Mouse (Mus musculus): ENCODE data around the gene Panx2. TPM values are rescaled to one million over a fixed set of nuclear protein-coding genes. Genes with fewer than 3 reads are reported as not detected.

Gene Panx2
- total RNA-seq, 2 experiments from 2014 or later: not detected

DNA sequence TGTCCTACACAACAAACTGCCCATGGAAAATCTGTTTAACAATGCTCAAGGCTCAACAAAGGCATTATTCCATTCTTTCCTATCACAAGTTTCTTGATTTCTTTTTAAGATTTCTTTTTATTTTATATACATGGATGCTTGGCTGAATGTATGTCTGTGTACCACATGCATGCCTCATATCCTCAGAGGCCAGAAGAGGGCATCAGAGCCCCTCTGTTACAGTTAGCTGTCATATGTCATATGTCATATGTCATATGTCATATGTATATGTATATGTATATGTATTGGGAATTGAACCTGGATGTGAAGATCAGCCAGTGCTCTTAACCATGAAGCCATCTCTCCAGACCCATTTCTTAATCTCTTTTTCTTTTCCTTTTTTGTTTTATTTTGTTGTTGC, 58.5 kb downstream of the Panx2 start:
- no peak for ATAC-seq (replicated peaks; ENCODE audit: low FRiP score, poor library complexity, severe bottlenecking)

GRCm38 (mm10) chr15:89122649-89123366, 63.3 kb downstream of the Panx2 start, which contains the start of gene Tubgcp6:
Gene Tubgcp6, minus strand, starts transcription at chr15:89123112.
- ATAC-seq (replicated peaks; ENCODE audit: low FRiP score, poor library complexity, severe bottlenecking): peak; percentile 91

Other genes with a start within 250 kb of the Panx2 start
- 3.7 and 7.7 TPM in 2 replicates for gene Alg12, start 240.4 kb upstream of the Panx2 start, total RNA-seq (2015; ENCODE audit: low replicate concordance)
- gene Alg12, start 240.4 kb upstream of the Panx2 start, total RNA-seq (2017; ENCODE audit: low replicate concordance): 0.42 and 0.94 TPM in 2 replicates
- 9.8 and 16.7 TPM in 2 replicates for gene Creld2, start 240.1 kb upstream of the Panx2 start, total RNA-seq (2015; ENCODE audit: low replicate concordance)
- gene Creld2, start 240.1 kb upstream of the Panx2 start, total RNA-seq (2017; ENCODE audit: low replicate concordance): 15.5 and 17.6 TPM in 2 replicates
- gene Pim3, start 197.5 kb upstream of the Panx2 start, total RNA-seq (2015; ENCODE audit: low replicate concordance): 1.5 and 3.1 TPM in 2 replicates
- gene Pim3, start 197.5 kb upstream of the Panx2 start, total RNA-seq (2017; ENCODE audit: low replicate concordance): 0.51 and 0.84 TPM in 2 replicates
- gene Ttll8, start 105.3 kb upstream of the Panx2 start, total RNA-seq (2015; ENCODE audit: low replicate concordance): not detected in 2 replicates
- not detected in 2 replicates for gene Ttll8, start 105.3 kb upstream of the Panx2 start, total RNA-seq (2017; ENCODE audit: low replicate concordance)
- not detected in 2 replicates for gene Mlc1, start 80.7 kb upstream of the Panx2 start, total RNA-seq (2015; ENCODE audit: low replicate concordance)
- not detected in 2 replicates for gene Mlc1, start 80.7 kb upstream of the Panx2 start, total RNA-seq (2017; ENCODE audit: low replicate concordance)
- not detected in 2 replicates for gene Mov10l1, start 76.8 kb upstream of the Panx2 start, total RNA-seq (2015; ENCODE audit: low replicate concordance)
- not detected in 2 replicates for gene Mov10l1, start 76.8 kb upstream of the Panx2 start, total RNA-seq (2017; ENCODE audit: low replicate concordance)
- gene Trabd, start 15.4 kb downstream of the Panx2 start, total RNA-seq (2015; ENCODE audit: low replicate concordance): 2.7 and 11.9 TPM in 2 replicates
- gene Trabd, start 15.4 kb downstream of the Panx2 start, total RNA-seq (2017; ENCODE audit: low replicate concordance): 6.3 and 8.3 TPM in 2 replicates
- gene Selenoo, start 29.4 kb downstream of the Panx2 start, total RNA-seq (2015; ENCODE audit: low replicate concordance): 3.8 and 8.8 TPM in 2 replicates
- gene Selenoo, start 29.4 kb downstream of the Panx2 start, total RNA-seq (2017; ENCODE audit: low replicate concordance): 5.9 and 6.0 TPM in 2 replicates
- gene Tubgcp6, start 63.4 kb downstream of the Panx2 start, total RNA-seq (2015; ENCODE audit: low replicate concordance): 7.3 and 13.8 TPM in 2 replicates
- gene Tubgcp6, start 63.4 kb downstream of the Panx2 start, total RNA-seq (2017; ENCODE audit: low replicate concordance): 15.3 and 21.2 TPM in 2 replicates
- gene Hdac10, start 69.0 kb downstream of the Panx2 start, total RNA-seq (2015; ENCODE audit: low replicate concordance): 1.5 TPM in 1 of 2 replicates, not detected in the other
- 1.7 and 2.5 TPM in 2 replicates for gene Hdac10, start 69.0 kb downstream of the Panx2 start, total RNA-seq (2017; ENCODE audit: low replicate concordance)
- gene Mapk12, start 81.0 kb downstream of the Panx2 start, total RNA-seq (2015; ENCODE audit: low replicate concordance): not detected in 2 replicates
- gene Mapk12, start 81.0 kb downstream of the Panx2 start, total RNA-seq (2017; ENCODE audit: low replicate concordance): not detected in 2 replicates
- gene Mapk11, start 89.9 kb downstream of the Panx2 start, total RNA-seq (2015; ENCODE audit: low replicate concordance): not detected in 2 replicates
- 0.17 TPM in 1 of 2 replicates, not detected in the other for gene Mapk11, start 89.9 kb downstream of the Panx2 start, total RNA-seq (2017; ENCODE audit: low replicate concordance)
- 9.6 and 14.2 TPM in 2 replicates for gene Plxnb2, start 121.1 kb downstream of the Panx2 start, total RNA-seq (2015; ENCODE audit: low replicate concordance)
- gene Plxnb2, start 121.1 kb downstream of the Panx2 start, total RNA-seq (2017; ENCODE audit: low replicate concordance): 4.9 and 6.9 TPM in 2 replicates
- gene Dennd6b, start 136.8 kb downstream of the Panx2 start, total RNA-seq (2015; ENCODE audit: low replicate concordance): not detected in 2 replicates
- 0.84 and 1.7 TPM in 2 replicates for gene Dennd6b, start 136.8 kb downstream of the Panx2 start, total RNA-seq (2017; ENCODE audit: low replicate concordance)
- gene Ppp6r2, start 151.8 kb downstream of the Panx2 start, total RNA-seq (2015; ENCODE audit: low replicate concordance): 18.1 and 19.6 TPM in 2 replicates
- 26.2 and 47.5 TPM in 2 replicates for gene Ppp6r2, start 151.8 kb downstream of the Panx2 start, total RNA-seq (2017; ENCODE audit: low replicate concordance)